Mouse (Mus musculus): Measurements from ENCODE around the gene Nlrc5.

The Nlrc5 gene

GRCm38 (mm10) chr8:94571896-94572295 is 137.7 kb downstream of the Nlrc5 start:
- DNase-seq, result no peak

- DNase-seq, result peak; percentile 65 to 70
These were observed 140.2 kb downstream of the Nlrc5 start for GRCm38 (mm10) chr8:94574159-94574907.

GRCm38 (mm10) chr8:94575148-94575547 is 141.0 kb downstream of the Nlrc5 start:
- DNase-seq, result no peak
